Mouse (Mus musculus) retina, adult 2 months (tissue): ENCODE measurements around the gene Fmnl2.

ENCODE experiments used
- DNase-seq: peaks from one replicate; pipeline ENCODE4 v3.0.0-alpha.2; 2012; ENCODE audit warnings: low read depth, low spot score

The Fmnl2 gene

DNA sequence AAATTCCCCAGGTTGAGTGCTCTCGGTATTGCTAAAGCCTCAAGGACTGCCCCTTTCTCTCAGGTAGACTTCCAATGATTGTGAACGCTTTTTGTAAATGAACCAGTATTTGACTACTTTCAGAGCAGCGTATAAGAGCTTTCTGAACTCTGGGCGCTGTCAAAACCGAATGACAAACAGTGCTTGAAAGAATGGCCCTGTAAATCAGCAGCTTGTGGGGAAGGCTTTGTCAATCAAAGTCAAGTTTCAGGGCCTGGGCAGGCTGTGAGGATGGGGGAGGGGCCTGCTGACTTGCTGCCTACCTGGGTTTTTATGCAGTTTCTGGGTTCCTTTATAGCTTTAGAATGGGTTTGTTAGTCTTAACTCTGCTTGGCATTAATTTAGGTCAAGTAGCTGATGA, 56.1 kb downstream of the Fmnl2 start:
- DNase-seq = no peak

DNA sequence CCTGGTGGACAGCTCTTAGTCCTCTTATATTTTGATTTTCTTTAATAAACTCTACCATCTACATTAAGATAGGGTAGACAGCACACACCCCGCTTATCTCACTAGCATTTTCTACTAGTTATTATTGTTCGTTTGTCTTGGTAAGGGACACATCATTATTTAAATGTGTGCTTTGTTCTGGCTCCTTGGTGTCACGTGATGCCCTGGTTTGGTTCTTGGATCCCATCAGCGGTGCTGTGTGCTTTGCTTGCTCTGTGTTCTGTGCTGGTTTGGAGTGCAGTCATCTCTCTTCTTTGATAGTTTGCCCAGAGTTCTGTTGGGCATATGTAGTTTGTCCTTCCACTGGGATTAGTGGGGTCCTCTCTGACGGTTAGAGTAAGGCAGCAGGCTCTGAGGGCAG, 57.9 kb downstream of the Fmnl2 start:
- DNase-seq = no peak

DNA sequence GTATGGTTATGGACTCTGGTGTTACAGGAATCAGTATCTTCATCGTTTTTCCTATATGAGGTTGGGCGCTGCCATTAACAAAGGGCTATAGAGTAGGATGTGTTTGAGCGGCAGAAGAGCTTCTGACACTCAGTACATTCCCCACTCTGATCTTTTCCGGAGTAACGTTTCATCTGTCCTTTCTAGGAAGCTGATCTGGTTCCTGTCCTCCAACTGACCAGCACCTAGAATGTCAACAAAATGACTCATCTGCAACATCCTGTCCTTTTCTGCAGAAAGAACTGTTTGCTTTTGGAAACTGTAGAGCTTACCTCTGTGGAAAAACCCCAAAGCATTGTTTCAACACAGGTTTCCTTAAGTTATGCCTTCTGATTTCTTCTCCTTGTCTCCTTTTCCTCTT, 60.4 kb downstream of the Fmnl2 start:
- DNase-seq = no peak

GRCm38 (mm10) chr2:52920701-52921435, 63.2 kb downstream of the Fmnl2 start:
- DNase-seq = no peak

GRCm38 (mm10) chr2:52925062-52925461, 67.4 kb downstream of the Fmnl2 start:
- DNase-seq = no peak

DNA sequence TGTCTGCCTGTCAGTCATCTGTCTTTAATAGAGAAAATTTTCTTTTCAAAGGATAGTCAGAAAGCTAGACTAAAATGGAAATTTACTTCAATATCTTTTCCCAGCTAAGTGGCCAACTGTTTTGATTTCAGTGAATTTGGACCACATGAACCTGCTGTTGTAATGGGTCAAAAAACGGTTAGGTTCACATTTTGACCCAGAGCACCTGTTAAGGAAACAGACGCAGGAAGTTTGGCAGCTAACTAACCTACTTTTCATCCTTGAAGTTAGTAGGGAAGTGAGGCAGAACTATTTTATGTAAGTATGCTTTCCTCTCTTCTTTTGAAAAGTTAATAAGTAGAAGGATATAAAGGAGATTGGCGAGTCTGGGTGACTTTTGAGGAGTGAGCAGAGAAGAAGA, 69.7 kb downstream of the Fmnl2 start:
- no peak for DNase-seq

DNA sequence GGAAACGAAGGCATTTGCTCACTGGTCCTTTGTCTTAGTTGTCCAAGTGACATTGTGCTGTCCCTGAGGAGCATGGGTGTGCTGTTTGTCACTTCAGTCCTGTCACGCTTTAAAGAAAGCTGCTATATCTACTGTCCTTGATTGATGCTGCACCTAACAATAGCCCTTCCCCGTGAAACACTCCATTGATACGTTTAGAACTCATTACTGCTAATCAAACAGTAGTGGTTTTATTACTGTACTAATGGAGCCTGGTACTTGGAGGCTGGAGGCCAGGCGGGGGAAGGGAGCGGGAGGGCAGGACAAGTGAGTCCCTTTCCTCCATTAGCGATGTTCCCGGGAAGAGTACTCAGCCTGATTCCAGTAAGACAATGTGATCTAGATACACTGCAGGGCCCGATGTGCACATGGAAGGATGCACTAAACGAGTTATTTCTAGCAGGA, 70.2 kb downstream of the Fmnl2 start:
- DNase-seq = peak; percentile 34

GRCm38 (mm10) chr2:52928401-52928800, 70.7 kb downstream of the Fmnl2 start:
- DNase-seq = no peak

GRCm38 (mm10) chr2:52930106-52930868, 72.6 kb downstream of the Fmnl2 start:
- DNase-seq = no peak

- no peak for DNase-seq
These were observed 73.7 kb downstream of the Fmnl2 start for GRCm38 (mm10) chr2:52931315-52931714.

GRCm38 (mm10) chr2:52935906-52936305, 78.2 kb downstream of the Fmnl2 start:
- DNase-seq = no peak

DNA sequence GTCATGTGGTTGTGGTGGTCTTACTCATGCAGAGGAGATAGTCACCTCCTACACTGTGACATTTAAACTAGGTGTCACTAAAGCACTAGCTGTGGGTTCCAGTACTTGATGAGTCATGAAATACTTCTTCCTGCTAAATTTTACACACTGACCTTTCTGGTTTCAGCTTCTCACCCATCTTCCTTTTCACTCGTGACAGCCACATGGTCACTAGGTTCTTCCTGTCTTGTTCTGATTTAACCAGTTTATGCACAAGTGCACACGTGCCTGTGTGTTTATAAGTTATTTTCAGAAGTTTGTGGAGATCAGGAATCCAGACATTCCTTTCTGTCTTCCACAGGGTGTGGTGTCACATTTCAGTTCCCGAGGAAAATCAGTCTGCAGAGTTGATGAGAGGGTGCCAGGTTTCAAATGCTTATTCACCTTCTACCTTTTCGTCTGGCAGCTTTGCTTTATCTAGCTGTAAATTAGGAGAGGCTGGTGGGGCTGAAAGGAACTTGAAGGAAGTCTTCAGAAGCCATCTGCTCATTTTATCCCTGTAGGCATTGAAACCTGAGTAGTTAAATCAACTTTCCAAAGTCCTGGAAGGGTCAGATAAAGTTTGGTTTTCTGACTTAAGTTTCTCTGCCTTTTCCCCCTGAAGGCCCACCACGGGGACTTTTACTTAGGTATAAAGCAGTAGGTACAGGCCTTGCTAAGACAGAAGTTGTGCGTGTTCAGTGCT, 80.9 kb downstream of the Fmnl2 start:
- DNase-seq = no peak

GRCm38 (mm10) chr2:52943644-52944423, 86.2 kb downstream of the Fmnl2 start:
- DNase-seq = no peak

DNA sequence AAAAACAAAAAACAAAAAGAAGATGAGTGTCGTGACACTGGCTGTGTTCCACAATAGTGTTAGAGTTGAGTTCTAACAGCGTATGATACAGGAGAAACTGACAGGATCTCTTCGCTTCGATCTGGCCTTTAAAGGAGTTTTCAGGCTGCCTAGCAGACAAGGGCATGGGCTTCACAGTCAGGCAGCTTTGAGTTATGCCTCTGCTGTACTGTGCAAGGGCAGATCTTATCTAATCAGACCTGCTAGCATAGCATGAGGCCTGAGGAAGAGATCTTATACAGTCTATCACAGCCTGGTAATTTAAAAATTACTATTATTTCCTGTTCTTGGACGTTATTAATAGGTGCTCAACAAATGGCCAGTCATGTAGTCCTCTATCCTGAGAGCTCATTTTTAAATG, 86.9 kb downstream of the Fmnl2 start:
- DNase-seq = no peak

DNA sequence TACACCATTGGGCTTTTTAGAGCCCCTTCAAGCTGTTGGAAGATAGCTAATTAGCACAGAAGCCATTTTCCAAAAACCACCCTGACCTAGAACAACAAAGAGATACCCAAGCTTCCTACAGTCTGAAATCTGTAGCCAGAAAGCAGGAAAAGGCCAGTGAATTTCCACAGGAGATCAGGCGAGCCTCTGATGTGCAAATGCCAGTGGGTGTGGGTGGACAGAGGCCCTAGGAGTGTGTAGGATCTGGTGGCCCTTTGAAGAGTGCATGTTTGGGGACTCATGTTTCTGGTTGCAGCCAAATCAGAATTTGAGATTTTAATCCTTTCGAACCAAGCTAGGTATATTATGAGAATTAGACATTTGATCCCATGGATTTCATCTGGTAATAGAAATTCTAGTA, 88.4 kb downstream of the Fmnl2 start:
- DNase-seq = no peak

DNA sequence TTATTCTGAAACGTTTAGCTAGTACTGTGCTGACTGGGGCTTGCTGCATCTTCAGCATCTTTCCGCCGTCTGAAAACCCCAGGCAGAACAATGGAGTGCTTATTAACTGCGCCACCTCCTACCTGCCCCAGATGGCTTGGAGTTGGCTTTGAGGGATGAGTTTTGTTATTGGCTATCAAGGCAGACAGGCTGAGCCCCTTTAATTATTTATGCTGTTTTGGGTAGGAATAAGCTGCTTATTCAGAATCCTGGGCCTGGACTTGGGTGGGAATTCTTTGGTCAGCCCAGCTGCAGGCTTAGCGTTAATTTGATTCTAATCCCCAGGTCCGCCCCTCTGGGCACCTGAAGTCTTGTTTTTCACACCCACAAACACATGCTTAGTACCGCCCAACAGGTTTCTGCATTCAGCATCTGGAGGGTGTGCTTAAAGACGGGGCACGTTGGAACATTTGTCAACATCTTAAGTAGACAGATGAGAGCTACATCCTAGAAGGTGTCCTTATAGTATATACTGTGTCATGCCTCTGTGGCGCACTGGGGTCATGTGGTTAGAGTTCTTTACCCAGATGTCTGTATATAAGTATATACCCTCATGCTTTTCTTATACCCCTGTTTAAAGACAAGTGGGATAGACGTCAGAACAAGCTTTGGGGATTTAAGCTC, 89.0 kb downstream of the Fmnl2 start:
- no peak for DNase-seq

- DNase-seq = no peak
These were observed 90.7 kb downstream of the Fmnl2 start for GRCm38 (mm10) chr2:52948406-52948805.

GRCm38 (mm10) chr2:52949556-52949955, 91.9 kb downstream of the Fmnl2 start:
- DNase-seq = no peak

- no peak for DNase-seq
These were observed 92.6 kb downstream of the Fmnl2 start for GRCm38 (mm10) chr2:52950226-52950625.

GRCm38 (mm10) chr2:52952202-52952730, 94.6 kb downstream of the Fmnl2 start:
- DNase-seq = no peak

DNA sequence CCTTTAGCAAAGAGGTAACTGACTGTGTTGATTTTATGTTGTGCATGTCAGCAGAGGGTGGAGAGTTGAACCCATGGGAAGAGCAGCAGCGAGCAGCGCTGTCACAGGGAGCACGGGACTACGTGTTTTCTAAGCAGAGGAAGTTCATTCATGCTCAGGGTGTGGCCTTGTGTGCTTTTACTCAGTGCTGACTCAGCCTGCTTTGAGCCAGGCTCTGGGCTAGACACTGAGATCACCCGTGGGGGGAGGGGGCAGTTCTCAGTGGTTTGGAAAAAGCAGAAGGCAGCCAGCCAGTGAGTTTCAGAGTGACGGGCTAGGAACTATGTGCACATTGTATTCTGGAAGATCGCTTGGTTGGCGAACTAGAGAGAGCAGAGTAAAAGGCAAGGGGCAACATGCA, 97.4 kb downstream of the Fmnl2 start:
- DNase-seq = no peak
